Mouse (Mus musculus) layer of hippocampus, postnatal 14 days (tissue): ENCODE data around the gene Gm8369. TPM values are rescaled to one million over a fixed set of nuclear protein-coding genes. Genes with fewer than 3 reads are reported as not detected.
"Not testable (repeated sequence)": the region's sequence is repeated elsewhere in the genome, so short reads cannot be mapped to it uniquely, and the experiment has no call there.

Experiments
- DNase-seq, 2 experiments: peaks; one replicate each; pipeline ENCODE4 v3.0.0; 2021 to 2022; ENCODE audit warnings: low spot score in 2 of 2, mixed read lengths in 1 of 2
- total RNA-seq, 2 experiments: library from RNA; stranded (reverse); gene quantifications; 2 replicates each; pipeline ENCODE4 v1.2.3; 2021

Gene Gm8369
- total RNA-seq, 2 experiments from 2014 or later = 0.55 TPM; not detected in 1

DNA sequence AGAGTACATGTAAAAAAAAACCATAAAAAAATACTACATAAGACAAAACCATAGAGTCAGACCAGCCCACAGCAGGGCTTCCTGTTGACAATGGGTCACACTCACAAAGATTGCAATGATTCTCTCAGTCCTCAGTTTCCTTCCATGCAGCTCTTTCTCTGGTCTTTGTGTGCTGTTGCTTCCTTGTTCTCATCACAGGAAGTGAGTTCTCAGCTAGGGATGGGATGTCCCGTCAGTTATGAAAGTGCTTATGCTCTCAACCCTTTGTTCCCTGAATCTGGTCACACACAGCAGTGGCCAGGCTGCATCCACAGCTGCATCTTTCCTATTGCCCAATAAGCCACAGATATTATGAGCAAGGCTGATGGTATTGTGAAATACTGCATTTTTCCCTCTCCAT is 27.7 kb downstream of the Gm8369 start:
- no peak for DNase-seq

DNA sequence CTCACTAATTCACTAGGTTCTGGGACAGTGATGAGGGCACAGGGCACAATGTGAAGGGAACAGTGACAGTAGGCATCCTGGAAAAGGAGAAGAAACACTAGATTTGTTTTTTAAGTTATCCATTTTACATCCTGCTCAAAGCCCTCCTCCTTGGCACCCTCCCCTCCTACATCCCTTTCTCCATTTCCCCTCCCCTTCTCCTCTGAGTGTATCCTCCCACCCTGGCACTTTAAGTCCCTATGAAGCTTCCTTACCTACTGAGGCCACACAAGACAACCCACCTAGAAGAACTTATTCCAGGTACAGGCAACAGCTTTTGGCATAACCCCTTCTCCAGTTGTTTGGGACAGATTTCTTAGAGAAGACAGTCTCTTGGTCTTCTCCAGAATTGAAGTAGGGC is 30.5 kb downstream of the Gm8369 start, which contains the start of gene Ms4a6b:
Gene Ms4a6b (plus strand): TSS at position 267 of the 400 bp plus-strand sequence.
- DNase-seq = no peak

DNA sequence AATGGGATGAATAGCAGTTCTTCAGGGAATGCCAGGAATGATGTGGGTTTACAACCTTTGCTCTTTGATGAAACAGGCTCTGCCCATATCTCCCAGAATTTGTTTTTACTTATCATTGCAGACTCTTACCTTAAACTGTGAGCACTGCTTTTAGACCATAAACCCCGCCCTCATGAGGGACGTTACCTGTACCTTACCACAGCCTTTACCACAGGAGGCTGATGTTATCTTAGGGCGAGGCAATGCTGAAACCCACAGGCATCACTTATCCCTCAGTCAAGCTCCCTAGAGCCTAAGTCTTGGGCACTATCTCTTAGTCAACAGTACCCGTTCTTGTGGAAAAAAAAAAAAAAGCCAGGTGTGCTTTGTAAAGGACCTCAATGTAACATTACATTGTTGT is 31.1 kb downstream of the Gm8369 start:
- DNase-seq = no peak

DNA sequence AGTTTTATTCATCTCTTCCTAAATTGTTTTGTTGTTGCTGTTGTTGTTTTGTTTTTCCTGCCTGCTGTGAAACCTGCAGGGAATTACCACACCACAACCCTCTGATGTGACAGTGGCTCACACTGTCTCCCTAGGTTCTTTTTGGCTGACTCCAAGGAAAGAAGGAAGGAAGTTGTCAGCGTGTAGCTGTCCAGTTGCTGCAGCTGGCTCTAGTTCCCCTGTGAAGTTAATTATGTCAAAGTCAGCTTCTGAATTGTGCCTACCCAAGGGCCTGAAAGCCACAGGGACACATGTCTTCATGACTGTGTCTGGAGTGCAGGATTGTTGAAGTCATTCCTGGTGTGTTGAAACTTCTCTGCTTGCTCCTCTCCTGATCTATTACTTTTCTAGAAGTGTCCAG is 31.6 kb downstream of the Gm8369 start:
- DNase-seq = not testable (repeated sequence)

DNA sequence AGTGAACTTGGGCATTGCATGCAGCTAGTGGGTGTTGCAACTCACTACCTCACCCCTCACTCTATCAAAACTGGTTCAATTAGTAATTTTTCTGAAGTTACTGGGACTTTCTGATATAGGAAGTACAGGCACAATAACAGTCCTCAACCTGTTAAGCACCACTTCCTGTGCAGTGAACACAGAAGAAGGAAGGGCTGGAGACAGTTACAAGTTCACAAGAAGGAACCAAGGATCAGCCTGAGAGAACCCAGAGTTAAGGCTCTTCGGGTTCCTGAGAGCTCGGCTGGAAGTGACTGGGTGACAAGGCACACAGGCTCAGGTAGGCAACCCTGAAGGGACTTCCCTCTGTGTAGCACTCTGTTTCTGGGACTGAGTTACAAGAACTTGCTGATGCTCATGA is 32.6 kb downstream of the Gm8369 start:
- DNase-seq = not testable (repeated sequence)

DNA sequence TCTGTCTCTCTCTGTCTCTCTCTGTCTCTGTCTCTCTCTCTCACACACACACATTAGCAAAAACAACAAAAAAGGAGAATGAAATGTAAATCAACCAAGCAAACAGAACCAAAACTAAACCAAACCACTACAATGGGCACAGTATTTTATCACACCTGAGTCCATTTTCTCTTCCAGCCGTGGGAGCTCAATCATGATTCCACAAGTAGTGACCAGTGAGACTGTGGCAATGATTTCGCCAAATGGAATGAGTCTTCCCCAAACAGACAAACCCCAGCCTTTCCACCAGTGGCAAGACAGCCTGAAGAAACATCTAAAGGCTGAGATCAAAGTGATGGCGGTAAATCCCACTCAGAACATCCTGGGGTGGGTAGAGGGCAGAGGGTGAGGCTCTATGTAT is 34.4 kb downstream of the Gm8369 start:
- no peak for DNase-seq

DNA sequence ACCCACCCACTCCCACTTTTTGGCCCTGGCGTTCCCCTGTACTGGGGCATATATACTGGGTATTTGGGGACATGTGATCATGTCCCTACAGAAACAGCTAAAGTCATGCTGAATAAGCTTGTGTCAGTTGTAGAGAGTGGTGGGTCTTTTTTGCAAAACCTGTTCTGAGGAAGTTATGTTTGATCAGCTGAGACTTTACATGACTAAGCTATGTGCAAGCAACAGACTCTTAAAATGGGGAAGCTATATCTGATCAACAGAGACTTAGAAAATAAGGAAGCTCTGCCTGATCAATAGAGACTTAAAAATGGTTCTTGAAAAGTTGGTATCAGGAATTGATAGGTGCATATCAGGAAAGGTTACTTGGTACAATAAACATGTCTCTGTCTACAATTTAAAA is 47.7 kb downstream of the Gm8369 start:
- DNase-seq = no peak

DNA sequence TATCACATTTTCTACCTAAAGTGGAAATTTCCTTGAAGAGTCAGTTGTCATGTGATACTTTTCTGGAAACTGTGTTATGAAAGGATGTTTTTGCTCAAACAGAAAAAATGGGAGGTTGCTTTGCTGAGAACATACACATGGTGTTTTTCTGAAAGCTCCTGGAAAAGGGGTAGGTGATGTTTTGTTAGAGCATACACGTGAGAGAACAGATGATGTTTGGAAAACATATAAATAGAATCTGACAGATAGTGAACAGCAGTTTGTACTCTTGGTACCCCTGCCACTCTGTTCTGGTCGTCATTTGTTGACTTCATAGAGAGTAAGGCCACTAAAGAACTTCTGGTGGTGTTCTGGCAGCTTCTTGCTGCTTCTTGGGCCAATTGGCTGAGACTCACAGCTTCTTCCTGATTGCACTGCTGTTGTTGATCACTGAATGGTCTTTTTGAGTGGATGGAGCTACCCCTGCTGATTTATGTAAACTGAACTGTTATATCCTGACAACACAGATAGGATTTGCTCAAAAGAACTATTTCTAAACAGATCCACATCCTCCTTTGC is 48.2 kb downstream of the Gm8369 start:
- peak in 1 of 2 experiments; percentile 16 for DNase-seq

DNA sequence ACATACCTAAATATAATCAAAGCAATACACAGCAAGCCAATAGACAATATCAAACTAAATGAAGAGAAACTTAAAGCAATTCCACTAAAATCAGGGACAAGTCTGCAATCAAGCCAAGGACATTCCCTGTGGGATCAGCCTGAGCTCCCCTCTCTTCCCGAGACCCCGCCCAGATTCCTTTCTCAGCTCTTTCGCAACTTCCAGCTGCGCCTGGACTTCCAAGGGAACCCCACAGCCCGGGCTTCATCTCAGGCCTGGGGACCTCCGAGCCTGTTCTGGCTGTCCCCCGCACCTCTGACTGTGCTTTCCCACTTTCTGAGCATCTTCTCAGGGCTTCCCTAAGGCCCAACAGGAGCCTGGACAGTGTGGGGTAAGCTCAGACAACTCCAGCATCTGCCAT is 50.9 kb downstream of the Gm8369 start, which contains the start of gene Ms4a4d:
Gene Ms4a4d (plus strand): TSS at position 209 of the 400 bp plus-strand sequence.
- no peak for DNase-seq

DNA sequence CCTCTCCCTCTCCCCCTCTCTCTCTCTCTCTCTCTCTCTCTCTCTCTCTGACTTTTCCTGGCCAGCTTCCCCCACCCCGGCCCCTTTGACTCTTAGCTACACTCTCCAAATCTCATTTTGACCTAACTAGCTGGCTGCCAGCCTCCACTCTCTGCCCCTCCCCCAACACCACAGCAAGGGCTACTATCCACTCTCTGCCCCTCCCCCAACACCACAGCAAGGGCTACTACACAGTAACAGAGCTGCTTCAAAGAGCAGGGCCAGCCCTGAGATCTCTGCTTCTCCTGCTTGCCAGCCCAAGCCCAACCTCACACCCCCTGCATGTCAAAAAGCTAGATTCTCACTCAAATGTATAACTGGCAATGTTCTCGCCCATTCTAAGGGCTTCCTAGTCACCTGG is 51.6 kb downstream of the Gm8369 start:
- no peak for DNase-seq

DNA sequence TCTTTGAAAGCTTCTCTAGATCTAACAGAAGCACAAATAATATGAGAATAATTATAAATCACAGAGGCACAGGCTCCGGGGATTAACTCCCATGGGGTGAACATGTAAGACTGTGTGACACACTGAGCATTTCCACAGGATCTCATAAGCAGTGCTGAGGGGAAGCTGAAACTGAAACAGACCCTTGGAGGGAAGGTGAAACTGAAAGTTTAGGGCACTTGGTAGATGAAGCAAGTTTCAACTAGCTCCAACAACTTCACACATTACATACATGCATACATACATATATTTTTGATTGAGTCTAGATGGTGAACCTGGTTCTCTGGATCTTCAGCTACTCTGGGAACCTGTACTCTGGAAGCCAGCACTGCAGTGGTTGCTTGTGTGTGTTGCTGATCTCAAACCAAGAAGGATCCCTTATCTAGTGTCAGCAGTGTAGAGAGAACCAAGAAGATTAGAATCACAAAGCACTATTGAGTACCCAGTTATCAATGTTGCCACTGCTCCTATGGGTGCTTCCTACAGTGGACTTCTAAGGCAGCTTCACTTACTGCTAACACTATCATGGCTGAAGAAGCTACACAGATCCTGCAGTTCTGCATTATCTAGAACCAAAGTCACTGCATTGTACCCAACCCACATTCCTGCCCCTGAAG is 54.6 kb downstream of the Gm8369 start:
- DNase-seq = not testable (repeated sequence)

DNA sequence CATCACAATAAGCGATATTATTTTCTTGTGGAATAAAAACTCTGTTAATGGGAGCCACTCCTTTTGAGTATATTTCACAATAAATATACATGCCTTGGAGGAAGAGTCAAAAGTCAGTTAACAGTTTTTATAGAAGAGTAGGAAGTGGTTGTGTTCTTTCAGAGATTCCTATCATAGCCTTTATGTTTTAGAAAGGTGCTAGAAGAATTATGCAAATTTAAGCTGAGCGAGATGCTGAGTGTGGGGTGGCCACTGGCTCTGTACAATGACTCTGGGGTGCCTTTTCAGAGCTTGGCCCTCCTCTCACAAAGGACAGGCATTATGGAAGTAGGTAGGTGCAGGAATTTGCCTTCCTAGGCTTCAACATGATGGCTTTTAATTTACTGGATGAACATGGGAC is 58.6 kb downstream of the Gm8369 start:
- not testable (repeated sequence) for DNase-seq

DNA sequence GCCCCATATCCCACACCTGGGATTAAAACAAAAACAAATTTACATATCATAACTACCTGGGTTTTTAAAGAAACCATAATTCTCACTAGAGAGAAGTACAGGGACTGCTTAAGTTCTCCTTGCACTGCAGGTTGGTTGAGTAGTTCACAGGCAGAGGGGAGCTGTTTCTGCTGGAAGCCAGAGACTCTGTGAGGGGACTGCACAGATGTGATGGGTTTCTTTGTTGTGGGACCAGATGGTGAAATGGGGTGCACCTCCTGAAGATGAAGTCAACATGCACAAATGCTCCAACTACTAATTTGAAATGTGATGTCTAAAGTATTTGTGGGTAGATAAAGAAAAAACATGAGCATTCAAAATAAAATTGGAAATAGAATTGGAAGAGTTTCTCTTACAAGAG is 62.2 kb downstream of the Gm8369 start:
- DNase-seq = no peak

DNA sequence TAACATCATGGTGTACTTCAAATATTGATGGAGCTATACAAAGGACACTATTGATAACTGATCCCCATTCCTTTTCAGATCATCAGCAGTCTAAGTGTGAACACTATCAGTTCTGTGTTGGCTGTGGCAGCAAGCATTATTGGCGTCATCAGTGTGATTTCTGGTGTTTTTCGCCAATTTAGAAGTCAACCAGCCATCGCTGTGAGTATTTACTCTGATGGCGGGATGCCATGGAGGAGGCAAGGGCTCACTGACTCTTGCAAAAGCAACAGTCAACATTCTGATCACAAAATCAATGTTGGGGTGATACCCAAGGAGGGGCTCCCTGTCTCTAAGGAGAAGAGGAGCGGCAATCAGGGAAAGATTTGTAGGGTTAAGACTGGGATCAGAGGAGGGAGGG is 69.0 kb downstream of the Gm8369 start:
- DNase-seq = no peak

DNA sequence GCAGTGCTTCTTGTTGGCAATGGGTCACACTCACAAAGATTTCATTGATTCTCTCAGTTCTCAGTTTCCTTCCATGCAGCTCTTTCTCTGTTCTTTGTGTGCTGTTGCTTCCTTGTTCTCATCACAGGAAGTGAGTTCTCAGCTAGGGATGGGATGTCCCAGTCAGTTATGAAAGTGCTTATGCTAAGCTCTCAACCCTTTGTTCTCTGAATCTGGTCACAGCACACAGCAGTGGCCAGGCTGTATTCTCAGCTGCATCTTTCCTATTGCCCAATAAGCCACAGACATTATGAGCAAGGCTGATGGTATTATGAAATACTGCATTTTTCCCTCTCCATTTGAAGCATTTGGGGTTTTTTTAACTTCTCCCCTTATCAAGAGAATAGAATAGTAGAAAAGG is 73.8 kb downstream of the Gm8369 start:
- not testable (repeated sequence) for DNase-seq

Other genes starting within 250 kb of the Gm8369 start
- gene Ms4a1, start 219.7 kb upstream of the Gm8369 start, total RNA-seq = not detected
- not detected for gene Ms4a5, start 202.1 kb upstream of the Gm8369 start, total RNA-seq
- gene Ms4a14, start 171.5 kb upstream of the Gm8369 start, total RNA-seq = not detected
- gene Ms4a7, start 149.8 kb upstream of the Gm8369 start, total RNA-seq = under 1 TPM; 0.28 to 0.69 TPM
- 1 to 10 TPM in 1 of 2 experiments, under 1 TPM in 1; 0.64 to 1.6 TPM for gene Ms4a4a, start 110.4 kb upstream of the Gm8369 start, total RNA-seq
- not detected for gene Ms4a4c, start 81.2 kb upstream of the Gm8369 start, total RNA-seq
- not detected for gene Ms4a4b, start 42.4 kb upstream of the Gm8369 start, total RNA-seq
- gene Ms4a6c, start 16.6 kb upstream of the Gm8369 start, total RNA-seq = 1 to 10 TPM; 1.9 to 2.0 TPM
- gene Ms4a6b, start 30.6 kb downstream of the Gm8369 start, total RNA-seq = 1 to 10 TPM; 2.4 to 2.5 TPM
- not detected for gene Ms4a4d, start 50.9 kb downstream of the Gm8369 start, total RNA-seq
- 1 to 10 TPM in 1 of 2 experiments, under 1 TPM in 1; 0.81 to 1.2 TPM for gene Ms4a6d, start 118.9 kb downstream of the Gm8369 start, total RNA-seq
- not detected for gene Ms4a2, start 137.8 kb downstream of the Gm8369 start, total RNA-seq
- not detected for gene Ms4a3, start 154.9 kb downstream of the Gm8369 start, total RNA-seq
- not detected for gene Oosp2, start 174.6 kb downstream of the Gm8369 start, total RNA-seq
- gene Oosp1, start 205.2 kb downstream of the Gm8369 start, total RNA-seq = not detected
- not detected for gene Oosp3, start 211.1 kb downstream of the Gm8369 start, total RNA-seq